ENCODE assay signal across 9 mouse cellular contexts in genomic region chr7:81341563-81341962, GRCm38 (mm10). TPM values are rescaled to one million over a fixed set of nuclear protein-coding genes. Genes with fewer than 3 reads are reported as not detected.
A peak's percentile ranks its signal among the peaks of the same experiment; 100 is the strongest.
DNase-seq lines count a peak whose midpoint lies in the region; ATAC-seq and TF ChIP-seq lines count a peak whose summit lies in the region.
"Had no signal": no experiment of that assay in that cellular context is flagged by ENCODE, and none has a peak within 500 bp of the region (broad histone marks: within the 10 kb centered on the region; RNA-seq: fewer than 3 reads in every experiment).

No protein-coding gene starts in this region.

- H3K4me3 ChIP-seq in gastrocnemius, adult 2 months: no peak overlapping the region
- no peak overlapping the region for H3K4me3 ChIP-seq in midbrain, embryonic 14.5 days (replicated peaks; ENCODE audit: low read depth, low read length)
- no peak overlapping the region for H3K4me3 ChIP-seq in midbrain, embryonic 15.5 days
- H3K4me3 ChIP-seq: limb, embryonic 12.5 days had no signal

- H3K27ac ChIP-seq in gastrocnemius, adult 2 months: no peak overlapping the region
- no peak overlapping the region for H3K27ac ChIP-seq in midbrain, embryonic 14.5 days (replicated peaks; ENCODE audit: low read depth, low read length)
- no peak overlapping the region for H3K27ac ChIP-seq in midbrain, embryonic 15.5 days
- H3K27ac ChIP-seq: limb, embryonic 12.5 days had no signal

- H3K4me1 ChIP-seq in midbrain, embryonic 14.5 days (ENCODE audit: control insufficient read depth, insufficient read depth, low read length): peaks cover 17% of the 10 kb centered on the region
- H3K4me1 ChIP-seq in midbrain, embryonic 15.5 days: peaks cover 29% of the 10 kb centered on the region

- H3K27me3 ChIP-seq in midbrain, embryonic 14.5 days (ENCODE audit: control insufficient read depth, insufficient read depth, low read length): no peaks in the 10 kb centered on the region
- H3K27me3 ChIP-seq in midbrain, embryonic 15.5 days (replicated peaks): no peaks in the 10 kb centered on the region
- no peaks in the 10 kb centered on the region for H3K27me3 ChIP-seq in splenic B cell, adult 2 months (ENCODE audit: control insufficient read depth, insufficient read depth, low read length, poor library complexity, severe bottlenecking)
- H3K27me3 ChIP-seq: limb, embryonic 12.5 days had no signal

- WGBS in midbrain, embryonic 14.5 days: 54% methylated on average over 3 of the region's 3 CpGs
- WGBS in midbrain, embryonic 15.5 days: 48% methylated on average over 3 of the region's 3 CpGs

- H3K36me3 ChIP-seq in midbrain, embryonic 14.5 days (ENCODE audit: control insufficient read depth, insufficient read depth, low read length): peaks cover 42% of the 10 kb centered on the region
- peaks cover 18% of the 10 kb centered on the region; the same call in 1 of the 2 replicates for H3K36me3 ChIP-seq in midbrain, embryonic 15.5 days (replicated peaks)
- H3K36me3 ChIP-seq in splenic B cell, adult 2 months (ENCODE audit: control insufficient read depth, insufficient read depth, low read length, poor library complexity, severe bottlenecking): peaks cover 17% of the 10 kb centered on the region

- DNase-seq in gastrocnemius, adult 2 months: no peak
- DNase-seq in gastrocnemius, postnatal 36 days: no peak
- peak; percentile 57 for DNase-seq in midbrain, embryonic 14.5 days
- peak; percentile 55 for DNase-seq in embryo, embryonic 11 days
- DNase-seq in splenic B cell, adult 2 months (ENCODE audit: low read depth, low spot score): peak; percentile 70
- DNase-seq in spleen, adult 18-20 months: no peak
- DNase-seq in thymus, adult 18-20 months: no peak

- no peak overlapping the region for H3K4me2 ChIP-seq in midbrain, embryonic 14.5 days (ENCODE audit: low read length)
- no peak overlapping the region for H3K4me2 ChIP-seq in midbrain, embryonic 15.5 days
- H3K4me2 ChIP-seq: limb, embryonic 12.5 days had no signal

- no peak overlapping the region for H3K9ac ChIP-seq in midbrain, embryonic 14.5 days (replicated peaks; ENCODE audit: low read length)
- no peak overlapping the region for H3K9ac ChIP-seq in midbrain, embryonic 15.5 days
- H3K9ac ChIP-seq: limb, embryonic 12.5 days had no signal

- no peak for ATAC-seq in midbrain, embryonic 14.5 days (ENCODE audit: low FRiP score, low TSS enrichment)
- no peak for ATAC-seq in midbrain, embryonic 15.5 days (replicated peaks)

- H3K9me3 ChIP-seq in midbrain, embryonic 14.5 days (ENCODE audit: control insufficient read depth, low read length): no peaks in the 10 kb centered on the region
- H3K9me3 ChIP-seq in midbrain, embryonic 15.5 days: no peaks in the 10 kb centered on the region
- H3K9me3 ChIP-seq: limb, embryonic 12.5 days had no signal

- peak; percentile 64 for TF ChIP-seq CTCF in gastrocnemius, adult 2 months (IDR thresholded peaks at IDR 0.05)

- intact Hi-C loops in gastrocnemius, adult 2 months (cut with DNase I): loop anchor here (10.0 kb wide), 1 partner anchor 1317 kb away; the partner anchor contains the start of gene Zfp710
- intact Hi-C loops in gastrocnemius, postnatal 36 days (cut with DNase I): loop anchor here (2.0 kb wide), 1 partner anchor 179 kb away; no protein-coding TSS in a partner anchor

RNA-seq across cellular contexts. Expression of gene Rps17, which starts 3.5 kb away (rescaled TPM):
- total RNA-seq in gastrocnemius, adult 2 months (2021): 100 to 1,000 TPM; 725 to 864 TPM
- total RNA-seq in gastrocnemius, postnatal 36 days (2021): 100 to 1,000 TPM; 615 to 766 TPM
- polyA plus RNA-seq in midbrain, embryonic 14.5 days (2014; fragmentation: Nextera tagmentation; extraction: Ambion mirVana): 695 and 865 TPM in 2 replicates
- 648 and 653 TPM in 2 replicates for polyA plus RNA-seq in midbrain, embryonic 15.5 days (2015; fragmentation: Nextera tagmentation; extraction: Ambion mirVana)

Comparison
In these comparisons a context has a peak if more than half of its experiments do, and no peak if none do; other contexts are left out.
1. DNase-seq: peak in midbrain, embryonic 14.5 days (single experiment), embryo, embryonic 11 days (single experiment) and splenic B cell, adult 2 months (single experiment); none in gastrocnemius, adult 2 months (single experiment), gastrocnemius, postnatal 36 days (0 of 2), spleen, adult 18-20 months (0 of 2) and thymus, adult 18-20 months (0 of 2).